Mouse (Mus musculus): ENCODE results near the gene Selenoh. TPM values are rescaled to one million over a fixed set of nuclear protein-coding genes. Genes with fewer than 3 reads are reported as not detected.

Selenoh gene
- polyA plus RNA-seq, 1 experiment from 2014 or later: 123 TPM

- DNase-seq (ENCODE audit: low spot score) (peak; percentile 73), ATAC-seq (ENCODE audit: low FRiP score, low TSS enrichment) (peak; percentile 61; the same call in 1 of the 2 replicates)
Measured at GRCm38 (mm10) chr2:84649674-84650073, 20.9 kb downstream of the Selenoh start.

GRCm38 (mm10) chr2:84648369-84648768 lies 22.2 kb downstream of the Selenoh start:
- H3K9ac ChIP-seq (ENCODE audit: low read length): peak overlapping the region; percentile 53
- H3K4me3 ChIP-seq (ENCODE audit: low read depth, low read length): peak overlapping the region; percentile 71
- 15% methylated on average over 6 of the region's 6 CpGs for WGBS
- no peaks in the 10 kb centered on the region for H3K4me1 ChIP-seq (replicated peaks; ENCODE audit: control insufficient read depth, insufficient read depth)
- DNase-seq (ENCODE audit: low spot score) (no peak), ATAC-seq (ENCODE audit: low FRiP score, low TSS enrichment) (no peak)
- H3K4me2 ChIP-seq (replicated peaks; ENCODE audit: low read depth): peak overlapping the region; percentile 49
- no peaks in the 10 kb centered on the region for H3K36me3 ChIP-seq (ENCODE audit: control insufficient read depth, insufficient read depth, low read length)
- no peaks in the 10 kb centered on the region for H3K27me3 ChIP-seq (ENCODE audit: control insufficient read depth, insufficient read depth, low read length)
- no peak overlapping the region for H3K27ac ChIP-seq (replicated peaks)
- peak; percentile 50 for TF ChIP-seq CTCF (IDR thresholded peaks at IDR 0.05; ENCODE audit: low read depth)
- no peak for TF ChIP-seq EP300 (optimal IDR thresholded peaks at IDR 0.05)
- no peaks in the 10 kb centered on the region for H3K9me3 ChIP-seq (ENCODE audit: control insufficient read depth, low read length)

More at GRCm38 (mm10) chr2:84649674-84650073, 20.9 kb downstream of the Selenoh start:
- TF ChIP-seq EP300 (optimal IDR thresholded peaks at IDR 0.05): no peak
- no peak for TF ChIP-seq CTCF (IDR thresholded peaks at IDR 0.05; ENCODE audit: low read depth)
- Histone ChIP-seq H3K36me3 (ENCODE audit: control insufficient read depth, insufficient read depth, low read length) (no peaks in the 10 kb centered on the region), H3K9me3 (ENCODE audit: control insufficient read depth, low read length) (no peaks in the 10 kb centered on the region), H3K27me3 (ENCODE audit: control insufficient read depth, insufficient read depth, low read length) (no peaks in the 10 kb centered on the region), H3K4me1 (replicated peaks; ENCODE audit: control insufficient read depth, insufficient read depth) (no peaks in the 10 kb centered on the region), H3K9ac (ENCODE audit: low read length) (peak overlapping the region; percentile 86), H3K27ac (replicated peaks) (peak overlapping the region; percentile 98), H3K4me2 (replicated peaks; ENCODE audit: low read depth) (peak overlapping the region; percentile 49), H3K4me3 (ENCODE audit: low read depth, low read length) (peak overlapping the region; percentile 71)
- WGBS: 0% methylated on average over 10 of the region's 10 CpGs

GRCm38 (mm10) chr2:84647051-84647568 lies 23.5 kb downstream of the Selenoh start:
- H3K4me3 ChIP-seq (ENCODE audit: low read depth, low read length): peak overlapping the region; percentile 71
- no peaks in the 10 kb centered on the region for H3K9me3 ChIP-seq (ENCODE audit: control insufficient read depth, low read length)
- H3K27me3 ChIP-seq (ENCODE audit: control insufficient read depth, insufficient read depth, low read length): no peaks in the 10 kb centered on the region
- no peak for TF ChIP-seq CTCF (IDR thresholded peaks at IDR 0.05; ENCODE audit: low read depth)
- TF ChIP-seq EP300 (optimal IDR thresholded peaks at IDR 0.05): no peak
- H3K4me2 ChIP-seq (replicated peaks; ENCODE audit: low read depth): peak overlapping the region; percentile 49
- no peaks in the 10 kb centered on the region; the same call in 1 of the 2 replicates for H3K4me1 ChIP-seq (replicated peaks; ENCODE audit: control insufficient read depth, insufficient read depth)
- WGBS: 72% methylated on average over 6 of the region's 6 CpGs
- H3K27ac ChIP-seq (replicated peaks): no peak overlapping the region; the same call in 1 of the 2 replicates
- 0 out of 2 replicates have a peak overlapping the region, but pooled peaks have one; percentile 13 for H3K9ac ChIP-seq (ENCODE audit: low read length)
- H3K36me3 ChIP-seq (ENCODE audit: control insufficient read depth, insufficient read depth, low read length): no peaks in the 10 kb centered on the region
- ATAC-seq (ENCODE audit: low FRiP score, low TSS enrichment) (no peak), DNase-seq (ENCODE audit: low spot score) (no peak)

- WGBS: 28% methylated on average over 1 of the region's 1 CpGs
- Histone ChIP-seq H3K36me3 (ENCODE audit: control insufficient read depth, insufficient read depth, low read length) (no peaks in the 10 kb centered on the region), H3K4me2 (replicated peaks; ENCODE audit: low read depth) (no peak overlapping the region), H3K9me3 (ENCODE audit: control insufficient read depth, low read length) (no peaks in the 10 kb centered on the region), H3K4me1 (replicated peaks; ENCODE audit: control insufficient read depth, insufficient read depth) (peaks cover 1% of the 10 kb centered on the region; the same call in 1 of the 2 replicates), H3K4me3 (ENCODE audit: low read depth, low read length) (no peak overlapping the region), H3K27ac (replicated peaks) (no peak overlapping the region), H3K9ac (ENCODE audit: low read length) (no peak overlapping the region), H3K27me3 (ENCODE audit: control insufficient read depth, insufficient read depth, low read length) (no peaks in the 10 kb centered on the region)
- DNase-seq (ENCODE audit: low spot score) (no peak), ATAC-seq (ENCODE audit: low FRiP score, low TSS enrichment) (no peak)
- TF ChIP-seq EP300 (optimal IDR thresholded peaks at IDR 0.05): no peak
- TF ChIP-seq CTCF (IDR thresholded peaks at IDR 0.05; ENCODE audit: low read depth): no peak
Measured at GRCm38 (mm10) chr2:84646138-84646537, 24.4 kb downstream of the Selenoh start.

GRCm38 (mm10) chr2:84640833-84641232 lies 29.7 kb downstream of the Selenoh start:
- Histone ChIP-seq H3K4me3 (ENCODE audit: low read depth, low read length) (no peak overlapping the region), H3K9ac (ENCODE audit: low read length) (no peak overlapping the region), H3K36me3 (ENCODE audit: control insufficient read depth, insufficient read depth, low read length) (no peaks in the 10 kb centered on the region), H3K27ac (replicated peaks) (0 out of 2 replicates have a peak overlapping the region, but pooled peaks have one; percentile 40), H3K4me2 (replicated peaks; ENCODE audit: low read depth) (no peak overlapping the region), H3K9me3 (ENCODE audit: control insufficient read depth, low read length) (no peaks in the 10 kb centered on the region), H3K27me3 (ENCODE audit: control insufficient read depth, insufficient read depth, low read length) (no peaks in the 10 kb centered on the region), H3K4me1 (replicated peaks; ENCODE audit: control insufficient read depth, insufficient read depth) (peaks cover 19% of the 10 kb centered on the region)
- no peak for TF ChIP-seq EP300 (optimal IDR thresholded peaks at IDR 0.05)
- TF ChIP-seq CTCF (IDR thresholded peaks at IDR 0.05; ENCODE audit: low read depth): no peak
- ATAC-seq (ENCODE audit: low FRiP score, low TSS enrichment): no peak
- no peak for DNase-seq (ENCODE audit: low spot score)

- Histone ChIP-seq H3K27me3 (ENCODE audit: control insufficient read depth, insufficient read depth, low read length) (no peaks in the 10 kb centered on the region), H3K36me3 (ENCODE audit: control insufficient read depth, insufficient read depth, low read length) (no peaks in the 10 kb centered on the region), H3K4me2 (replicated peaks; ENCODE audit: low read depth) (peak overlapping the region; percentile 34; the same call in 1 of the 2 replicates), H3K4me3 (ENCODE audit: low read depth, low read length) (no peak overlapping the region), H3K9ac (ENCODE audit: low read length) (no peak overlapping the region), H3K9me3 (ENCODE audit: control insufficient read depth, low read length) (no peaks in the 10 kb centered on the region), H3K4me1 (replicated peaks; ENCODE audit: control insufficient read depth, insufficient read depth) (peaks cover 36% of the 10 kb centered on the region), H3K27ac (replicated peaks) (peak overlapping the region; percentile 93)
- WGBS: 24% methylated on average over 5 of the region's 5 CpGs
- no peak for ATAC-seq (ENCODE audit: low FRiP score, low TSS enrichment)
- DNase-seq (ENCODE audit: low spot score): no peak
- no peak for TF ChIP-seq CTCF (IDR thresholded peaks at IDR 0.05; ENCODE audit: low read depth)
- no peak for TF ChIP-seq EP300 (optimal IDR thresholded peaks at IDR 0.05)
Measured at GRCm38 (mm10) chr2:84638428-84639220, 31.9 kb downstream of the Selenoh start.
